In genomic region chr1:158501019-158501418, GRCm38 (mm10) we compare ENCODE assay signal across 17 mouse cellular contexts.
DNase-seq lines count a peak whose midpoint lies in the region; ATAC-seq and TF ChIP-seq lines count a peak whose summit lies in the region.
"Had no signal": no experiment of that assay in that cellular context is flagged by ENCODE, and none has a peak within 500 bp of the region (broad histone marks: within the 10 kb centered on the region; RNA-seq: fewer than 3 reads in every experiment).

No protein-coding gene starts in this region.

- no peaks in the 10 kb centered on the region for H3K36me3 ChIP-seq in hindbrain, embryonic 11.5 days (ENCODE audit: control insufficient read depth, insufficient read depth, low read length)
- peaks cover 14% of the 10 kb centered on the region for H3K36me3 ChIP-seq in hindbrain, embryonic 13.5 days
- H3K36me3 ChIP-seq in liver, postnatal 0 days (replicated peaks; ENCODE audit: insufficient read depth, low read length), result no peaks in the 10 kb centered on the region
- H3K36me3 ChIP-seq: embryonic facial prominence, embryonic 15.5 days; intestine, embryonic 15.5 days; lung, embryonic 15.5 days; stomach, embryonic 15.5 days had no signal

- no peak overlapping the region for H3K4me3 ChIP-seq in hindbrain, embryonic 11.5 days (ENCODE audit: low read depth, low read length)
- no peak overlapping the region for H3K4me3 ChIP-seq in hindbrain, embryonic 13.5 days
- H3K4me3 ChIP-seq in liver, postnatal 0 days (ENCODE audit: low read depth, low read length), result no peak overlapping the region
- H3K4me3 ChIP-seq: embryonic facial prominence, embryonic 15.5 days; forebrain, embryonic 15.5 days; intestine, embryonic 15.5 days; lung, embryonic 15.5 days; stomach, embryonic 15.5 days had no signal

- DNase-seq in hindbrain, embryonic 11.5 days (ENCODE audit: low spot score), result peak; percentile 22
- peak; percentile 14 for DNase-seq in ES-CJ7 (ENCODE audit: low read depth, low spot score)
- peak; percentile 68 for DNase-seq in embryo, embryonic 10.5 days (ENCODE audit: low spot score)
- no peak for DNase-seq in liver, postnatal 0 days
- DNase-seq in layer of hippocampus, adult 9-11 months, result no peak
- DNase-seq in gastrocnemius, postnatal 10 days, result no peak
- DNase-seq: adrenal gland, postnatal 25 days; gastrocnemius, postnatal 36 days; left cerebral cortex, postnatal 4 days; right cerebral cortex, postnatal 4 days; thymus, postnatal 36 days had no signal

- no peaks in the 10 kb centered on the region for H3K4me1 ChIP-seq in hindbrain, embryonic 11.5 days (replicated peaks; ENCODE audit: control insufficient read depth, insufficient read depth, low read length)
- peaks cover 18% of the 10 kb centered on the region for H3K4me1 ChIP-seq in hindbrain, embryonic 13.5 days (replicated peaks)
- H3K4me1 ChIP-seq in liver, postnatal 0 days (ENCODE audit: insufficient read depth), result no peaks in the 10 kb centered on the region
- H3K4me1 ChIP-seq: embryonic facial prominence, embryonic 15.5 days; forebrain, embryonic 15.5 days; intestine, embryonic 15.5 days; lung, embryonic 15.5 days; stomach, embryonic 15.5 days had no signal

- no peak for TF ChIP-seq EP300 in liver, postnatal 0 days (IDR thresholded peaks at IDR 0.05; ENCODE audit: low read depth)

- ATAC-seq in hindbrain, embryonic 11.5 days (ENCODE audit: low FRiP score), result peak; percentile 71
- ATAC-seq in hindbrain, embryonic 13.5 days (ENCODE audit: low FRiP score), result no peak
- 0 out of 2 replicates have a peak, but pooled peaks have one; percentile 23 for ATAC-seq in liver, postnatal 0 days
- ATAC-seq: forebrain, embryonic 15.5 days; intestine, embryonic 15.5 days had no signal

- 16% methylated on average over 4 of the region's 4 CpGs for WGBS in hindbrain, embryonic 11.5 days
- WGBS in hindbrain, embryonic 13.5 days, result 28% methylated on average over 4 of the region's 4 CpGs
- WGBS in liver, postnatal 0 days (ENCODE audit: insufficient replicate concordance), result 45% methylated on average over 4 of the region's 4 CpGs

- no peak for TF ChIP-seq CTCF in liver, postnatal 0 days (IDR thresholded peaks at IDR 0.05; ENCODE audit: low read depth)

- H3K9ac ChIP-seq in hindbrain, embryonic 11.5 days (ENCODE audit: low read depth, low read length), result no peak overlapping the region
- no peak overlapping the region for H3K9ac ChIP-seq in hindbrain, embryonic 13.5 days
- no peak overlapping the region for H3K9ac ChIP-seq in liver, postnatal 0 days (replicated peaks)
- H3K9ac ChIP-seq: embryonic facial prominence, embryonic 15.5 days; forebrain, embryonic 15.5 days; intestine, embryonic 15.5 days; lung, embryonic 15.5 days; stomach, embryonic 15.5 days had no signal

- H3K27me3 ChIP-seq in hindbrain, embryonic 11.5 days (ENCODE audit: control insufficient read depth, insufficient read depth, low read length), result no peaks in the 10 kb centered on the region
- no peaks in the 10 kb centered on the region for H3K27me3 ChIP-seq in hindbrain, embryonic 13.5 days
- H3K27me3 ChIP-seq in liver, postnatal 0 days (ENCODE audit: insufficient read depth, low read length), result no peaks in the 10 kb centered on the region
- H3K27me3 ChIP-seq: embryonic facial prominence, embryonic 15.5 days; forebrain, embryonic 15.5 days; intestine, embryonic 15.5 days; lung, embryonic 15.5 days; stomach, embryonic 15.5 days had no signal

- no peak overlapping the region for H3K27ac ChIP-seq in hindbrain, embryonic 11.5 days (ENCODE audit: low read depth, low read length)
- H3K27ac ChIP-seq in hindbrain, embryonic 13.5 days, result no peak overlapping the region
- no peak overlapping the region for H3K27ac ChIP-seq in liver, postnatal 0 days (ENCODE audit: low read depth)
- H3K27ac ChIP-seq: embryonic facial prominence, embryonic 15.5 days; forebrain, embryonic 15.5 days; intestine, embryonic 15.5 days; lung, embryonic 15.5 days; stomach, embryonic 15.5 days had no signal

- H3K4me2 ChIP-seq in hindbrain, embryonic 11.5 days (replicated peaks; ENCODE audit: low read depth, low read length), result no peak overlapping the region
- no peak overlapping the region for H3K4me2 ChIP-seq in hindbrain, embryonic 13.5 days
- H3K4me2 ChIP-seq in liver, postnatal 0 days (ENCODE audit: low read depth, low read length), result no peak overlapping the region
- H3K4me2 ChIP-seq: embryonic facial prominence, embryonic 15.5 days; forebrain, embryonic 15.5 days; intestine, embryonic 15.5 days; lung, embryonic 15.5 days; stomach, embryonic 15.5 days had no signal

- no peaks in the 10 kb centered on the region for H3K9me3 ChIP-seq in hindbrain, embryonic 11.5 days (ENCODE audit: control insufficient read depth, low read length)
- no peaks in the 10 kb centered on the region for H3K9me3 ChIP-seq in hindbrain, embryonic 13.5 days
- H3K9me3 ChIP-seq in liver, postnatal 0 days (ENCODE audit: low read length), result no peaks in the 10 kb centered on the region
- H3K9me3 ChIP-seq: embryonic facial prominence, embryonic 15.5 days; forebrain, embryonic 15.5 days; intestine, embryonic 15.5 days; lung, embryonic 15.5 days; stomach, embryonic 15.5 days had no signal

Comparison
In these comparisons a context has a peak if more than half of its experiments do, and no peak if none do; other contexts are left out.
1. DNase-seq: peak in hindbrain, embryonic 11.5 days (single experiment), ES-CJ7 (single experiment) and embryo, embryonic 10.5 days (single experiment); none in liver, postnatal 0 days (single experiment), layer of hippocampus, adult 9-11 months (single experiment) and gastrocnemius, postnatal 10 days (single experiment).